Mouse (Mus musculus) ES-E14 (cell line): Measurements from ENCODE around the gene Crk.

Experiments
- CHD2 ChIP-seq: IDR thresholded peaks from 2 replicates; pipeline ENCODE4 v1.6.1; 2014; ENCODE audit warnings: mild to moderate bottlenecking, low read depth, low read length, inconsistent platforms
- HCFC1 ChIP-seq: IDR thresholded peaks from 2 replicates; pipeline ENCODE4 v1.6.1; 2012; ENCODE audit warnings: low read length, inconsistent platforms, borderline replicate concordance; ENCODE audit not compliant: insufficient read depth
- MAFK ChIP-seq: IDR thresholded peaks from 2 replicates; pipeline ENCODE4 v1.6.1; 2014; ENCODE audit warnings: mild to moderate bottlenecking, low read depth, low read length, inconsistent platforms; ENCODE audit not compliant: insufficient read depth
- ZNF384 ChIP-seq: IDR thresholded peaks from 2 replicates; pipeline ENCODE4 v1.6.1; 2012; ENCODE audit warnings: low read depth, low read length, inconsistent platforms

DNA sequence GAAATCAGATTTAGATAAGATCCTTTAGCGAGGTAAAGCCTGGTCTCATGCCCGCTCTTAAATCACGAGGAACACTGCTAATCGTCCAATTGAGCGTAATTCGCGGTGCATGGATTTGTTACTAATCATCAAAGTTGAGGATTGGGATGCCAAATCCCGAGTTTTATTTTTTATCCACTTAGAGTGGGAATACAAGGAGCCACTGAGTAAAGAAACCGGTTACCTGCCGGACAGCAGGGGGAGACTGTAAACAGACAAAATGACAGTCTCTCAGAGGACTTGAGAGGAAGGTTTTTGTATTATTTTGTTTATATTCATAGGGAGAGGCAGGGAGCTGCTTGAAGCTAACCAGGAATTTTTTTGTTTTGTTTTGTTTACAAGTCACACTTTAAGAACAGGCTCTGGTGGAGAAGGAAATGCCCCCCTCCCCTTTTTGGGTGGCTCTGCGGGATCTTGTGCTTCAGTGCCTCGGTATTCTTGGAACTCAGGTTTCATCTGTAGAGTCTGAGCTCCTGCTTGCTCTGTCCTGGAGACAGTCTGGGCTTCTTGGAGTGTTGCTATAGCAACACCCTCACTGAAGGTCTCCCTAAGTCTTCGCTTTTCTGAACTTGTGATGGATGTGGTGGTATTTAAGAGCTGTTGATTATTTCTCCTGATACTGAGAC, 47.4 kb upstream of the Crk start:
- TF ChIP-seq ZNF384 (no peak), CHD2 (no peak), MAFK (no peak), HCFC1 (no peak)
